Mouse (Mus musculus) hematopoietic stem cell, adult 5-6 weeks (primary cell): ENCODE measurements around the gene Sh3bgrl. TPM values are rescaled to one million over a fixed set of nuclear protein-coding genes. Genes with fewer than 3 reads are reported as not detected.
"Not testable (repeated sequence)": the region's sequence is repeated elsewhere in the genome, so short reads cannot be mapped to it uniquely, and the experiment has no call there.

Experiments
- ATAC-seq, 2 experiments: fragments of 125-278 bp in 1 of 2; replicated peaks in 1 of 2; 2 replicates each; pipeline ENCODE4 v1.8.0; 2016 to 2017; ENCODE audit warnings: inconsistent platforms in 2 of 2, mild to moderate bottlenecking in 2 of 2, moderate number of reproducible peaks in 2 of 2, low read depth in 1 of 2, moderate TSS enrichment in 1 of 2; ENCODE audit not compliant: low FRiP score in 2 of 2, poor library complexity in 2 of 2, severe bottlenecking in 2 of 2, insufficient read depth in 1 of 2, low TSS enrichment in 1 of 2
- total RNA-seq: library from RNA; stranded (forward); fragments of 172-1452, 232-1000 nt; gene quantifications from 2 replicates; pipeline ENCODE4 v1.2.3, GENCODE M21; 2017

The Sh3bgrl gene
- 136 and 149 TPM in 2 replicates for total RNA-seq

- peak; percentile 100 for ATAC-seq
These were observed at the start of gene Sh3bgrl for GRCm38 (mm10) chrX:109095245-109096242. Sh3bgrl (plus strand) TSS chrX:109095365.

GRCm38 (mm10) chrX:109047773-109048172 is 47.4 kb upstream of the Sh3bgrl start:
- no peak for ATAC-seq

GRCm38 (mm10) chrX:109071719-109072118 is 23.4 kb upstream of the Sh3bgrl start:
- no peak for ATAC-seq

- no peak for ATAC-seq
These were observed 19.4 kb upstream of the Sh3bgrl start for GRCm38 (mm10) chrX:109075716-109076115.

GRCm38 (mm10) chrX:109076355-109076754 is 18.8 kb upstream of the Sh3bgrl start:
- ATAC-seq, result peak; percentile 45 to 53; a peak in 2 of 4 replicates

- not testable (repeated sequence) for ATAC-seq
These were observed 15.8 kb upstream of the Sh3bgrl start for GRCm38 (mm10) chrX:109079354-109079753.

GRCm38 (mm10) chrX:109087073-109087472 is 8.1 kb upstream of the Sh3bgrl start:
- ATAC-seq, result no peak

- no peak for ATAC-seq
These were observed 365 bp upstream of the Sh3bgrl start for GRCm38 (mm10) chrX:109094800-109095199.

- no peak for ATAC-seq
These were observed 3.3 kb downstream of the Sh3bgrl start for GRCm38 (mm10) chrX:109098511-109098910.

- ATAC-seq, result no peak
These were observed 5.3 kb downstream of the Sh3bgrl start for GRCm38 (mm10) chrX:109100441-109100840.

- peak; percentile 53 to 66; a peak in 3 of 4 replicates for ATAC-seq
These were observed 13.1 kb downstream of the Sh3bgrl start for GRCm38 (mm10) chrX:109108117-109108805.

GRCm38 (mm10) chrX:109112885-109113284 is 17.7 kb downstream of the Sh3bgrl start:
- no peak for ATAC-seq

GRCm38 (mm10) chrX:109113401-109114280 is 18.5 kb downstream of the Sh3bgrl start:
- peak in 1 of 2 experiments; percentile 25; a peak in 1 of 4 replicates for ATAC-seq

GRCm38 (mm10) chrX:109119829-109120826 is 25.0 kb downstream of the Sh3bgrl start:
- ATAC-seq, result peak in 1 of 2 experiments; percentile 39; a peak in 1 of 4 replicates

- no peak for ATAC-seq
These were observed 26.0 kb downstream of the Sh3bgrl start for GRCm38 (mm10) chrX:109121161-109121560.

GRCm38 (mm10) chrX:109122670-109123069 is 27.5 kb downstream of the Sh3bgrl start:
- no peak for ATAC-seq
